ENCODE assay signal across 28 mouse cellular contexts in genomic region chr8:11274415-11274814, GRCm38 (mm10). TPM values are rescaled to one million over a fixed set of nuclear protein-coding genes. Genes with fewer than 3 reads are reported as not detected.
A peak's percentile ranks its signal among the peaks of the same experiment; 100 is the strongest.
DNase-seq lines count a peak whose midpoint lies in the region; ATAC-seq lines count a peak whose summit lies in the region.
"Had no signal": no experiment of that assay in that cellular context is flagged by ENCODE, and none has a peak within 500 bp of the region (broad histone marks: within the 10 kb centered on the region; RNA-seq: fewer than 3 reads in every experiment).

No protein-coding gene starts in this region.

- H3K4me3 ChIP-seq in heart, embryonic 11.5 days (ENCODE audit: low read depth, low read length) = no peak overlapping the region
- H3K4me3 ChIP-seq in heart, embryonic 16.5 days (ENCODE audit: low read length) = peak overlapping the region; percentile 1; the same call in 1 of the 2 replicates
- H3K4me3 ChIP-seq in lung, embryonic 16.5 days (ENCODE audit: low read length) = no peak overlapping the region
- H3K4me3 ChIP-seq: forebrain, embryonic 13.5 days; hindbrain, embryonic 10.5 days; hindbrain, embryonic 15.5 days; liver, embryonic 12.5 days; megakaryocyte, embryonic 14.5 days; midbrain, embryonic 12.5 days; myocyte; neural tube, embryonic 12.5 days had no signal

- no peaks in the 10 kb centered on the region for H3K27me3 ChIP-seq in heart, embryonic 11.5 days (ENCODE audit: control insufficient read depth, insufficient read depth, low read length)
- no peaks in the 10 kb centered on the region for H3K27me3 ChIP-seq in heart, embryonic 16.5 days (ENCODE audit: control insufficient read depth, insufficient read depth, low read length)
- H3K27me3 ChIP-seq in lung, embryonic 16.5 days (ENCODE audit: control insufficient read depth, insufficient read depth, low read depth, low read length) = no peaks in the 10 kb centered on the region
- H3K27me3 ChIP-seq: forebrain, embryonic 13.5 days; hindbrain, embryonic 15.5 days; midbrain, embryonic 12.5 days; neural tube, embryonic 12.5 days had no signal

- H3K4me2 ChIP-seq in heart, embryonic 11.5 days = peak overlapping the region; percentile 2
- H3K4me2 ChIP-seq in heart, embryonic 16.5 days (ENCODE audit: low read depth, low read length) = peak overlapping the region; percentile 51
- no peak overlapping the region for H3K4me2 ChIP-seq in lung, embryonic 16.5 days (ENCODE audit: low read depth, low read length)
- H3K4me2 ChIP-seq: forebrain, embryonic 13.5 days; hindbrain, embryonic 15.5 days; liver, embryonic 12.5 days; midbrain, embryonic 12.5 days; neural tube, embryonic 12.5 days had no signal

- peaks cover 58% of the 10 kb centered on the region for H3K4me1 ChIP-seq in heart, embryonic 11.5 days (ENCODE audit: control insufficient read depth, insufficient read depth, low read length)
- H3K4me1 ChIP-seq in heart, embryonic 16.5 days (ENCODE audit: control insufficient read depth, insufficient read depth, low read length) = peaks cover 75% of the 10 kb centered on the region
- H3K4me1 ChIP-seq in lung, embryonic 16.5 days (replicated peaks; ENCODE audit: control insufficient read depth, insufficient read depth, low read length) = peaks cover 74% of the 10 kb centered on the region

- whole genome bisulfite sequencing in heart, embryonic 11.5 days (ENCODE audit: insufficient replicate concordance) = 25% methylated on average over 7 of the region's 7 CpGs
- 22% methylated on average over 7 of the region's 7 CpGs for WGBS in heart, embryonic 16.5 days
- WGBS in lung, embryonic 16.5 days = 59% methylated on average over 7 of the region's 7 CpGs

- ATAC-seq in heart, embryonic 11.5 days (replicated peaks; ENCODE audit: insufficient number of reproducible peaks, low FRiP score, low TSS enrichment) = 0 out of 2 replicates have a peak, but pooled peaks have one; percentile 32
- peak; percentile 66 for ATAC-seq in heart, embryonic 16.5 days (replicated peaks; ENCODE audit: extremely low read depth, insufficient read depth, low FRiP score)
- no peak for ATAC-seq in lung, embryonic 16.5 days (ENCODE audit: low read depth)
- ATAC-seq: forebrain, embryonic 13.5 days; inflammation-experienced regulatory T-cells, adult 6 months; liver, embryonic 12.5 days; liver, postnatal 0 days had no signal

- H3K9me3 ChIP-seq in heart, embryonic 11.5 days (replicated peaks; ENCODE audit: control insufficient read depth, low read length) = no peaks in the 10 kb centered on the region
- no peaks in the 10 kb centered on the region for H3K9me3 ChIP-seq in heart, embryonic 16.5 days (replicated peaks; ENCODE audit: control insufficient read depth, low read length)
- H3K9me3 ChIP-seq in lung, embryonic 16.5 days (ENCODE audit: control insufficient read depth, low read length) = no peaks in the 10 kb centered on the region
- H3K9me3 ChIP-seq: forebrain, embryonic 13.5 days; hindbrain, embryonic 10.5 days; hindbrain, embryonic 15.5 days; liver, embryonic 12.5 days; midbrain, embryonic 12.5 days; neural tube, embryonic 12.5 days had no signal

- H3K9ac ChIP-seq in heart, embryonic 11.5 days (ENCODE audit: low read depth, low read length) = no peak overlapping the region
- no peak overlapping the region for H3K9ac ChIP-seq in heart, embryonic 16.5 days (ENCODE audit: low read length)
- no peak overlapping the region for H3K9ac ChIP-seq in lung, embryonic 16.5 days (ENCODE audit: low read length)
- H3K9ac ChIP-seq: forebrain, embryonic 13.5 days; hindbrain, embryonic 15.5 days; liver, embryonic 12.5 days; liver, postnatal 0 days; midbrain, embryonic 12.5 days; neural tube, embryonic 12.5 days had no signal

- DNase-seq in heart, adult 18-20 months = no peak
- DNase-seq in heart, adult 8-10 months (ENCODE audit: low spot score) = no peak
- no peak for DNase-seq in lung, postnatal 36 days
- DNase-seq in yolk sac, embryonic 10.5 days (ENCODE audit: low spot score) = peak; percentile 55
- DNase-seq: adrenal gland, postnatal 25 days; B cell, adult 2 months; cerebellum, adult 18-20 months; cerebellum, postnatal 14 days; kidney, adult 11 months; kidney, postnatal 14 days; left cerebral cortex, postnatal 4 days; liver, postnatal 0 days; right cerebral cortex, postnatal 4 days; thymus, adult 18-20 months; thymus, postnatal 25 days had no signal

- peak overlapping the region; percentile 7 for H3K27ac ChIP-seq in heart, embryonic 11.5 days (ENCODE audit: low read depth, low read length)
- H3K27ac ChIP-seq in heart, embryonic 16.5 days (ENCODE audit: low read length) = peak overlapping the region; percentile 71
- peak overlapping the region; percentile 38; the same call in 1 of the 2 replicates for H3K27ac ChIP-seq in lung, embryonic 16.5 days (ENCODE audit: low read length)
- H3K27ac ChIP-seq: forebrain, embryonic 13.5 days; hindbrain, embryonic 10.5 days; hindbrain, embryonic 15.5 days; liver, embryonic 12.5 days; midbrain, embryonic 12.5 days; neural tube, embryonic 12.5 days; stomach, postnatal 0 days had no signal

- no peaks in the 10 kb centered on the region for H3K36me3 ChIP-seq in heart, embryonic 11.5 days (ENCODE audit: control insufficient read depth, insufficient read depth, low read length)
- no peaks in the 10 kb centered on the region for H3K36me3 ChIP-seq in heart, embryonic 16.5 days (ENCODE audit: control insufficient read depth, insufficient read depth)
- H3K36me3 ChIP-seq in lung, embryonic 16.5 days (ENCODE audit: control insufficient read depth, insufficient read depth, low read length) = no peaks in the 10 kb centered on the region
- H3K36me3 ChIP-seq: hindbrain, embryonic 10.5 days; hindbrain, embryonic 15.5 days; liver, embryonic 12.5 days; midbrain, embryonic 12.5 days; neural tube, embryonic 12.5 days had no signal

RNA-seq across cellular contexts. Expression of gene Col4a2, which starts 38.2 kb away (rescaled TPM):
- 40.6 and 51.0 TPM in 2 replicates for polyA plus RNA-seq in heart, embryonic 11.5 days (2014; fragmentation: Nextera tagmentation; extraction: Ambion mirVana)
- 100 to 1,000 TPM; 127 to 140 TPM for total RNA-seq in heart, adult 18-20 months (2021)
- 80.1 and 105 TPM in 2 replicates for polyA plus RNA-seq in heart, embryonic 16.5 days (2015; fragmentation: Nextera tagmentation; extraction: Ambion mirVana)
- total RNA-seq in heart, adult 8-10 months (2022) = 100 to 1,000 TPM in 3 of 4 experiments, 10 to 100 TPM in 1; 93.1 to 141 (median 113) TPM
- polyA plus RNA-seq in lung, embryonic 16.5 days (2015; fragmentation: Nextera tagmentation; extraction: Ambion mirVana) = 113 and 117 TPM in 2 replicates
- polyA plus RNA-seq: inflammation-experienced regulatory T-cells, adult 6 months had no signal

RNA-seq across cellular contexts. Expression of gene Col4a1, which starts 38.2 kb away (rescaled TPM):
- 150 and 187 TPM in 2 replicates for polyA plus RNA-seq in heart, embryonic 11.5 days (2014; fragmentation: Nextera tagmentation; extraction: Ambion mirVana)
- total RNA-seq in heart, adult 18-20 months (2021) = 100 to 1,000 TPM; 217 to 274 TPM
- 213 and 274 TPM in 2 replicates for polyA plus RNA-seq in heart, embryonic 16.5 days (2015; fragmentation: Nextera tagmentation; extraction: Ambion mirVana)
- 100 to 1,000 TPM; 136 to 221 (median 183) TPM for total RNA-seq in heart, adult 8-10 months (2022)
- 368 and 370 TPM in 2 replicates for polyA plus RNA-seq in lung, embryonic 16.5 days (2015; fragmentation: Nextera tagmentation; extraction: Ambion mirVana)

Comparison
In these comparisons a context has a peak if more than half of its experiments do, and no peak if none do; other contexts are left out.
1. H3K27ac ChIP-seq: peak in every context shown above with its lines; median percentile 71 in heart, embryonic 16.5 days; 38 in lung, embryonic 16.5 days; 7 in heart, embryonic 11.5 days.